Mouse (Mus musculus): ENCODE results near the gene Sfpq.

The Sfpq gene

GRCm38 (mm10) chr4:127016366-127016765, 4.8 kb upstream of the Sfpq start:
- H3K36me3 ChIP-seq (ENCODE audit: control insufficient read depth, insufficient read depth, low read length, poor library complexity, severe bottlenecking) = no peaks in the 10 kb centered on the region
- no peak for DNase-seq (ENCODE audit: low read depth, low spot score)
- no peaks in the 10 kb centered on the region for H3K27me3 ChIP-seq (ENCODE audit: control insufficient read depth, insufficient read depth, low read length, poor library complexity, severe bottlenecking)

GRCm38 (mm10) chr4:127020411-127021150, 543 bp upstream of the Sfpq start:
- DNase-seq (ENCODE audit: low read depth, low spot score) = no peak
- H3K36me3 ChIP-seq (ENCODE audit: control insufficient read depth, insufficient read depth, low read length, poor library complexity, severe bottlenecking) = peaks cover 16% of the 10 kb centered on the region

GRCm38 (mm10) chr4:127021989-127022626, 984 bp downstream of the Sfpq start:
- Histone ChIP-seq H3K27me3 (ENCODE audit: control insufficient read depth, insufficient read depth, low read length, poor library complexity, severe bottlenecking) (no peaks in the 10 kb centered on the region), H3K36me3 (ENCODE audit: control insufficient read depth, insufficient read depth, low read length, poor library complexity, severe bottlenecking) (peaks cover 25% of the 10 kb centered on the region)
- DNase-seq (ENCODE audit: low read depth, low spot score) = peak; percentile 95

More at GRCm38 (mm10) chr4:127020411-127021150, 543 bp upstream of the Sfpq start:
- no peaks in the 10 kb centered on the region for H3K27me3 ChIP-seq (ENCODE audit: control insufficient read depth, insufficient read depth, low read length, poor library complexity, severe bottlenecking)

- Histone ChIP-seq H3K27me3 (ENCODE audit: control insufficient read depth, insufficient read depth, low read length, poor library complexity, severe bottlenecking) (no peaks in the 10 kb centered on the region), H3K36me3 (ENCODE audit: control insufficient read depth, insufficient read depth, low read length, poor library complexity, severe bottlenecking) (peaks cover 32% of the 10 kb centered on the region)
- DNase-seq (ENCODE audit: low read depth, low spot score) = no peak
Measured at GRCm38 (mm10) chr4:127023201-127023600, 2.1 kb downstream of the Sfpq start.

GRCm38 (mm10) chr4:127024240-127024639, 3.1 kb downstream of the Sfpq start:
- Histone ChIP-seq H3K27me3 (ENCODE audit: control insufficient read depth, insufficient read depth, low read length, poor library complexity, severe bottlenecking) (no peaks in the 10 kb centered on the region), H3K36me3 (ENCODE audit: control insufficient read depth, insufficient read depth, low read length, poor library complexity, severe bottlenecking) (peaks cover 37% of the 10 kb centered on the region)
- DNase-seq (ENCODE audit: low read depth, low spot score) = no peak

GRCm38 (mm10) chr4:127026826-127027225, 5.7 kb downstream of the Sfpq start:
- DNase-seq (ENCODE audit: low read depth, low spot score) = no peak
- Histone ChIP-seq H3K36me3 (ENCODE audit: control insufficient read depth, insufficient read depth, low read length, poor library complexity, severe bottlenecking) (peaks cover 47% of the 10 kb centered on the region), H3K27me3 (ENCODE audit: control insufficient read depth, insufficient read depth, low read length, poor library complexity, severe bottlenecking) (no peaks in the 10 kb centered on the region)

- peaks cover 44% of the 10 kb centered on the region for H3K36me3 ChIP-seq (ENCODE audit: control insufficient read depth, insufficient read depth, low read length, poor library complexity, severe bottlenecking)
- no peaks in the 10 kb centered on the region for H3K27me3 ChIP-seq (ENCODE audit: control insufficient read depth, insufficient read depth, low read length, poor library complexity, severe bottlenecking)
- DNase-seq (ENCODE audit: low read depth, low spot score) = peak; percentile 73
Measured at GRCm38 (mm10) chr4:127027228-127028190, 6.4 kb downstream of the Sfpq start.

GRCm38 (mm10) chr4:127037158-127037557, 16.0 kb downstream of the Sfpq start:
- Histone ChIP-seq H3K36me3 (ENCODE audit: control insufficient read depth, insufficient read depth, low read length, poor library complexity, severe bottlenecking) (peaks cover 25% of the 10 kb centered on the region), H3K27me3 (ENCODE audit: control insufficient read depth, insufficient read depth, low read length, poor library complexity, severe bottlenecking) (no peaks in the 10 kb centered on the region)
- DNase-seq (ENCODE audit: low read depth, low spot score) = no peak

GRCm38 (mm10) chr4:127037908-127038827, 17.0 kb downstream of the Sfpq start:
- no peaks in the 10 kb centered on the region for H3K27me3 ChIP-seq (ENCODE audit: control insufficient read depth, insufficient read depth, low read length, poor library complexity, severe bottlenecking)
- no peak for DNase-seq (ENCODE audit: low read depth, low spot score)
- H3K36me3 ChIP-seq (ENCODE audit: control insufficient read depth, insufficient read depth, low read length, poor library complexity, severe bottlenecking) = peaks cover 22% of the 10 kb centered on the region

- DNase-seq (ENCODE audit: low read depth, low spot score) = no peak
- Histone ChIP-seq H3K36me3 (ENCODE audit: control insufficient read depth, insufficient read depth, low read length, poor library complexity, severe bottlenecking) (peaks cover 22% of the 10 kb centered on the region), H3K27me3 (ENCODE audit: control insufficient read depth, insufficient read depth, low read length, poor library complexity, severe bottlenecking) (no peaks in the 10 kb centered on the region)
Measured at GRCm38 (mm10) chr4:127038828-127039349, 17.8 kb downstream of the Sfpq start.

GRCm38 (mm10) chr4:127039871-127040483, 18.9 kb downstream of the Sfpq start:
- Histone ChIP-seq H3K27me3 (ENCODE audit: control insufficient read depth, insufficient read depth, low read length, poor library complexity, severe bottlenecking) (no peaks in the 10 kb centered on the region), H3K36me3 (ENCODE audit: control insufficient read depth, insufficient read depth, low read length, poor library complexity, severe bottlenecking) (peaks cover 22% of the 10 kb centered on the region)
- peak; percentile 27 for DNase-seq (ENCODE audit: low read depth, low spot score)

- DNase-seq (ENCODE audit: low read depth, low spot score) = peak; percentile 32
- H3K36me3 ChIP-seq (ENCODE audit: control insufficient read depth, insufficient read depth, low read length, poor library complexity, severe bottlenecking) = peaks cover 10% of the 10 kb centered on the region; the same call in 1 of the 2 replicates
- H3K27me3 ChIP-seq (ENCODE audit: control insufficient read depth, insufficient read depth, low read length, poor library complexity, severe bottlenecking) = no peaks in the 10 kb centered on the region
Measured at GRCm38 (mm10) chr4:127043540-127043939, 22.4 kb downstream of the Sfpq start.

GRCm38 (mm10) chr4:127051121-127051520, 30.0 kb downstream of the Sfpq start:
- H3K36me3 ChIP-seq (ENCODE audit: control insufficient read depth, insufficient read depth, low read length, poor library complexity, severe bottlenecking) = peaks cover 16% of the 10 kb centered on the region
- DNase-seq (ENCODE audit: low read depth, low spot score) = no peak

More at GRCm38 (mm10) chr4:127051121-127051520, 30.0 kb downstream of the Sfpq start:
- H3K27me3 ChIP-seq (ENCODE audit: control insufficient read depth, insufficient read depth, low read length, poor library complexity, severe bottlenecking) = no peaks in the 10 kb centered on the region

All from splenic B cell, adult 2 months (primary cell).